Mouse (Mus musculus) layer of hippocampus, adult 9-11 months (tissue): ENCODE results near the gene Kif5a.
A peak's percentile ranks its signal among the peaks of the same experiment; 100 is the strongest.

ENCODE experiments used
- DNase-seq: peaks from one replicate; pipeline ENCODE4 v3.0.0; 2022

Gene Kif5a

GRCm38 (mm10) chr10:127264336-127264735 is 1.2 kb upstream of the Kif5a start:
- no peak for DNase-seq

- DNase-seq, result no peak
Measured at GRCm38 (mm10) chr10:127263631-127264030, 483 bp upstream of the Kif5a start.

DNA sequence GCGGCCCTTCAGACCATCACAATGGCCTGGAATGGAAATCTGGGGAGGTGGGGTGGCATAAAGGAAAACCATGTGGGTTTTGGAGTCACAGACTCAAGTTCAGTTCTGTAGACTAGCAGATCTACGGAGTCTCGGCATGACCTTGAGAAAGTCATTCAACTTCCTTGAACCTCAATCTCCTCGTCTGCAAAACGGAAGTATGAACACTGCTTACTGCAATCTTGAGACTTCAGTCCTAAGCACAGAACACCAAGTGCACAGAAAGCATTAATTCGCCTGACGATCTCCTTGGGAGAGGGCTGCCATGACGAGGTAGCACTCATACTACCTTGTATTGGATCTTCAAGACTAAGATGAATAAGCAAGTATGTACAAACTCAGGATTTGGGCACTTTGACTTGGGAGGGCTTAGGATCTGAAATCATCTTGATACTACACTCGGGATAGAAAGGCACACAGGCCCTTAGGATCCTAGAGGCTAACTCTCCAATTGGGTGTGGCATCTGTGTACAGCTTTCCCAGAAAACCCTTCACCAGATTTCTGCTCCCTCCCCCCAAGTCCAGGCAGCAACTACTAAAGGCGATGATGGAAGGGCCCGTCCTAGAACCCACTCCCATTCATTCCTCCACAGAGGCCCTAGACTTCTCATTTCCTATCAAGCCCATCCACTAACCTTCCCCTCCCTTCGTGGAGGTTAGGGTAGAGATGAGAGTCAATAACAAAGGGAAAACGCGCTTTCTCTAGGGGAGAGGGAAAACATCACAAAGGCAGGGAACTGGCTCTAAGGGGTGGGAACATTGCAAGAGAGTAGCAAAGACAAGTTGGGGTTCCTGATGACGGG is 1.2 kb downstream of the Kif5a start:
- no peak for DNase-seq

GRCm38 (mm10) chr10:127258489-127258888 is 4.7 kb downstream of the Kif5a start:
- no peak for DNase-seq

DNA sequence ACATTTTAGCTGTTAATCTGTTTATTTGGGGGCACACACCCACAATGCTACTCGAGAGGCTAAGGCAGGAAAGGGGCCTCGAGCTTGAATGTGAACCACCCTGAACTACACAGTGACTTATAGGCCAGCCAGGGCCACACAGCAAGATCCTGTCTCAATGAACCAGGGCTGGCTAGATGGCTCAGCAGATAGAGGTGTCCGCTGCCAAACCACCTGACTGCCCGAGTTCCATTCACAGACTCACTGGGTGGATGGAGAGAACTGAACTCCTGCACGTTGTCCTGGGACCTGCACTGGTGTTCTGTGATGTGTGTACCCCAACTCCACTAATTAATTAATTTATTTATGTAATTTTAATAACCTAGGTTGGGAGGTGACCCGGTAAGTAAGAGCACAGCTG is 5.4 kb downstream of the Kif5a start:
- DNase-seq, result no peak

- DNase-seq, result no peak
Measured at GRCm38 (mm10) chr10:127255625-127256345, 7.4 kb downstream of the Kif5a start.

DNA sequence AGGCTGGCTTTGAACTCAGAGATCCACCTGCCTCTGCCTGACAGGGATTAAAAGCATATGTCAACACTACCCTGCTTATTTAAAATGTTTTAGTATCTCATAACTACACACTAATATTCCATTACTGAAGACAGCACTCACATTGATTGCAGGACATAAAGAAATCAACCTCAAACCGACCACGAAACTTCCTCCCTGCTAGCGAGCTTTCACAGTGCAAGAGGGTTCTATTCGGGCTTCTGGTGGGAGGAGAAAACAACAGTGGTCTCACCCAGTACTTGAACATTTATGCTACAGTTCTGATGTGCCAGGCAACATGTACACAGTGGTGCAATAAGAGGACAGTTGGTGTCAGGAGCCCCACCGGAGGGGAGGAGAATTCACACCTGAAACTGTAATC is 12.3 kb downstream of the Kif5a start:
- no peak for DNase-seq

GRCm38 (mm10) chr10:127238241-127238824 is 24.8 kb downstream of the Kif5a start:
- no peak for DNase-seq

DNA sequence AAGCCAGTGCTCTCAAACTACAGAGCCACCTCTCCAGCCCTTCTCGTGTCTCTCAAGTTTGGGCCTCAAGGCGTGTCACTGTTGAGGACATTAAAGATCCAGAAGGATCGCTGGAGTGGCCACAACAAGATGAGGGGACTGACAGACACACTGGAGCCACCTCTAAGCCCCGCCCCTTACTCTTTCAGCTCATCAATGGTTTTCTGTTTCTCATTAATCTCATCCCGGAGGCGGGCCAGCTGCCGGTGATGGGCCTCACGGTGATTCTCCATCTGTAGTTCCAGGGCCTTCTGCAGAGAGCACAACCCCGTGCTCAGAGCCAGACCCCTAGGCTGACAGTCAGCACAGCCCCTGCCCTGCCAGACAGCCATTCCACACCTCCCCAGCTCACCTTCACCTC is 26.6 kb downstream of the Kif5a start:
- no peak for DNase-seq

DNA sequence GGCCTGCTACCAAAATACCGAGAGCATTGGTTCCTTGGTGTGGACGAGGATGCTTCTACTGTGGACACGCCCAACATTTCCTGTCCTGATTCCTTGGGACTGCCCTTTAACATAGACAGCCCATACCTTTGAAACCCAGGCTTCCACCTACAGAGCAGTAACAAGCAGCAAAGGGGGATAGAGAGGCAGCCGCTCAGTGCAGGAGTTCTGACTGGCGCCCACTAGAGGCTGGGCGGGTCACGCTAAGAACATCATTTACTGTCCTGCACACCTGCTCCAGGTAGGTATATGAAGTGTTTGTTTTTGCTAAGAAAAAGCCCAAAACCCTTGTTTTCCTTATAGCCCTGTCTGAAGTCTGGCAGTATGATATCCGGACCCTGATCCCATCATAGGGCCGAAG is 30.0 kb downstream of the Kif5a start:
- no peak for DNase-seq

GRCm38 (mm10) chr10:127231741-127232140 is 31.4 kb downstream of the Kif5a start:
- no peak for DNase-seq

DNA sequence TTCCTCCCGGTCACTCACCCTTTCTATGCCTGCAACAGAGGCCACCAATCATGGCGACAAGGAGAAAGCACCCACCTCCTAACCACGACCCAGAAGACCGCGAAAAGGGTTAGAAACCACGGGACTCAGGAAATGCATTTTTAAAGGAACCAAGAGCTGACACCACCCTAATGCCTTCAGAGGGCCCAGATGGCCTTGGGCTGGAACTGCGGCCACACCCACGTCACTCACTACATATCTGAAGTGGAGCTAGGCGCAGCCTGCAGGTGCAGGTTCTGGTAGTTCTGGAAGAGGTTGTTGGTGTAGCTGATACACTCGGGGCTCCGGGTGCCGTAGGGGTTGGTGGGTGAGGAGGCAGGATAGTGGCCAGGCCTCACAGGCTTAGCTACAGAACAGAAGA is 32.5 kb downstream of the Kif5a start:
- no peak for DNase-seq

DNA sequence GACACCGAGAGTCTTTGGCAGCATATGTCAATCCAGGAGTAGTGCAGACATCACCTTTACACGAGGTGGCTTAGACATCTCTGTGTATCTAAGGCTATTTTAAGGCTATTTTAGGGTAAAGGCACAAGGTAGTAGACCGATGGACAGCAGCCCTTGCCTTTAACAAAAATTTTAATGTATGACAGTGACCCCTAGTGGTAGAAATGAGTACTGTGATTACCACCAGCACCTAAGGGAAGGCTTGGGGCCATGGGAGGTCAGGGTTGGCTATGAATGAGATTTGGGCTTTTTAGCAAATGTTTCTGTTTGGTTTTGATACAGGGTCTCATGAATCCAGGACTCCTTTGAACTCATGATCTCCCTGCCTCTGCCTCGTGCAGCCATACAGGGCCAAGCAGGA is 34.3 kb downstream of the Kif5a start:
- DNase-seq, result no peak

DNA sequence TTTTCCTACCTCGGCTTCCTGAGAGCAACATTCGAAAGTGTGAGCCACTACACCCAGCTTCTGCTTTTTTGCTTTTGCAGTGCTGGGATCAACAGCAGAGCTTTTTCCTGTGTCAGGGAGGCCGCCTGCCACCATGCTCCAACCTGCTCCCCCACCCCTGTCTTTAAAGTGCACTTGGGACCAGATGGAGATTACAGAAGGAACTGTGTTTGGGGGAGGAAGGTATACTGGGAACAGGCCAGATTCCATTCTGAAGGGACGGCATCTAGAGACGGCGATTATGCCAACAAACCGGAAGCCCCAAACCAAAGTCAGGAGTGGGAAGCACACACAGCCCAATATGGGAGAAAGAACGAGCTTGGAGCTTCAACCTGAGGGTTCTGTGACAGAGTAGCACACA is 36.0 kb downstream of the Kif5a start:
- DNase-seq, result no peak

DNA sequence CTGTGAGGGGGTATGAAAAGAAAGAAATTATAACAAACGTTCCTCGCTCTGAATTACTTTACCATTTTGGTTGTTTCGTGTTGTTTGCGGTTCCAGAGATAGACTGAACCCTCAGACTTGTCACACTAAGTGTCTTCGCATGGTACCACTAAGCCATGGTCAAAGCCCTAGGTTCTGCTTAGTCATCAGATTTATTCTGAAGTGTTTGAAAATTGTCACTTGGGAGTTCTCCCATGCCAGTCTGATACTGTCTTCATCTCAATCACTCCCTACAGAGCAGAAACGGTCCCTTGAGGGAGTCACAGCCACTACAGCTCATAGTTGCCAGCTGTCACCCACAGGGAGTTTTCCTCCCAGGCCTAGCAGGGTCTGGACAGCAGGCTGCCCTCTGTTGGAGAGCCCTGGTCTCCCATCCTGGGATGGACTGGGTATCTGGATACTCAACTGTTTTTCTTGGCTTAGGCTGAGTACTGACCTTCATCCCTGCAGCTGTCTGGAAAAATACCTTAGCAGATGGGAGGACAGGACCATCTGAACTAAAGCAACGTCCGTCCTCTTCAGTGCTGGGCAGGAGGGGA is 36.7 kb downstream of the Kif5a start:
- DNase-seq, result no peak

DNA sequence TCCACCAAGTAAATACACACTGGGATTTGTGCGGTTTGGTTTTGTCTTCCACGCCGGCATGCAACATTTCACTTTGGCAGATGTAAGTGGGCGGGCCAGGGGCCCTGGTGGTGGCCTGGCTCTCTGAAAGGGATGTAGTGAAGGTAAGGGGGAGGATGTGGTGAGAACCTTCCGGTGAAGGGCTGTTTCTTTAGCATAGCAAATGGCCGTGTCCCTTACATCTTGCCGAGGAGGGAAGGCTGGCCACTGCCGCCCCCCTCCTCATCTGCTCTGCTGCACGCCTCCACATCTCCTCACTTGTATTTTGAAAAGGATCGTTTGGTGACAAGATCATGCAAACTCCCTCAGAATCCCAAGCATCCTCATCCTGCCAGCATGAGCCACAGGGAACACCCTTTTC is 37.4 kb downstream of the Kif5a start:
- no peak for DNase-seq

DNA sequence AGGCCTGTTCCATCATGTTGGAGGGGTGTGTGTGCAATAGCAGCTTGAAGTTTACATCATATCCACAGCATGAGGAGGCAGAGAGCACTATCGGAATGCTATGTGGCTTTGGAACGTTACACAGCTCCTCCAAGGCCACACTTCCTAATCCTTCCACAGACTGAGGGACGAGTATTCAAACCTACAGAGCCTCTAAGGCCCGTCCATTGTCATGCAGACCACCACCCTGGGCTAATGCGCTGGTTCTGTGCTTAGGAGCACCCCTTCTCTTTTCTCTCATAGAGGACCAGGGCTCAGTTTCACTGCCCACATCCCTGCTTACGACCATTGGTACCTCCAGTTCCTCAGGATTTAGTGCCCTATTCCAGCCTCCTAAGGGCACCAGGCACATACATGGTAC is 37.9 kb downstream of the Kif5a start:
- no peak for DNase-seq

DNA sequence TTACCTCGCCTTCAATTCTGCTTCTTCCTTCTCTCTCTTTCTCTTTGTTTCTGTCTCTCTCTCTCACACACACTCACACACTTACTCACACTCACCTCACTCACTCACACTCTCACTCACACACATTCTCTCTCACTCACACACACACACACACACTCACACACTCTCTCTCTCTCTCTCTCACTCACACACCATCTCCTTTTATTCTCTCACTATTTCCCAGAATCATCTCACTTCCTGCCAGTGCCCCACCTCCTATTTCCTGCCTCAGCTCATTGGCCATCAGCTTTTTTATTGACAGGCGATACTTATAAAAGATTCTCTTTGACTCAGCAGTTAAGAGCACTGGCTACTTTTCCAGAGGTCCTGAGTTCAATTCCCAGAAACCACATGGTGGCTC is 44.8 kb downstream of the Kif5a start:
- no peak for DNase-seq

- no peak for DNase-seq
Measured at GRCm38 (mm10) chr10:127217177-127217576, 46.0 kb downstream of the Kif5a start.

DNA sequence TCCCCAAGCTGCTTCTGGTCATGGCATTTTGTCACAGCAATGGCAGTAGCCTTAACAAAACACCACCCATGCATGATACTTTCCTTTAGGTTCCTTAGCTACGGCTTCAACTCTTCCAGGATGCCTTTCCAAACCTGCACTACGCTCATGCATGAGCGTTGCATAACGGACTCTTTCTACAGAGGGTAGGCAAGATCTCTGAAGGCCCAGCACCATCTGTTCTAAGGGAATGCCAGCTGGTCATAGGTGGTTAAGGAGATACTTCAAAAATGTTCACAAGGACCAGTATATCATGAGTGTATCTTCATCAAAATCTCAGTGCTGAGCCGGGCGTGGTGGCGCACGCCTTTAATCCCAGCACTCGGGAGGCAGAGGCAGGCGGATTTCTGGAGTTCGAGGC is 46.7 kb downstream of the Kif5a start:
- DNase-seq, result peak; percentile 37

GRCm38 (mm10) chr10:127214422-127214803 is 48.7 kb downstream of the Kif5a start:
- no peak for DNase-seq

DNA sequence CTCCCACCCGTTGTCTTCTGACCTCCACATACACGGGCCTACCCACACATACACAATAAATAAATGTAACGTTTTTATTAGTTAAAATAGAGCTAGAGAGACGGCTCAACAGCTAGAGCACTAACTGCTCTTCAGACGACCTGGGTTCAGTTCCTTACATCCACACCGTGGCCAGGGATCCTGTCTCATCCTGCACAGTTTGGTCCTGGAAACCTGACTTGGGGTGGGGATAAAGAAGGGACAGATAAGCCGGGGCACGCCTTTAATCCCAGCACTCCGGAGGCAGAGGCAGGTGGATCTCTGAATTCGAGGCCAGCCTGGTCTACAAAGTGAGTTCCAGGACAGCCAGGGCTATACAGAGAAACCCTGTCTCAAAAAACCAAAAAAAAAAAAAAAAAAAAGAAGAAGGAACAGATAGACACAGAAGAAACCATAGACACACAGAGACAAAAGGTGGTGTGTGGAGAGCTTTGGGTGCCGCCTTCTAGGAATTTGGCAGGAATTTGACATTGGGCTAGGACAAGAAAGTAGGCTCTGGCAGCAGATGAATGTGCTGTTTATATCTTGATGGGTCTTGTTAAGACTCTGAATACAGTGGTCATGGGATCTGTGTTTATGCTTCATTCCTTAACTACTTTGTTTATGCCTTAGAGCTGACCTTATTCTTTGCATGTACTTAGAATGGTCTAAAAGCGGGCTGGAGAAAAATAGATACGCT is 49.3 kb downstream of the Kif5a start:
- DNase-seq, result no peak

DNA sequence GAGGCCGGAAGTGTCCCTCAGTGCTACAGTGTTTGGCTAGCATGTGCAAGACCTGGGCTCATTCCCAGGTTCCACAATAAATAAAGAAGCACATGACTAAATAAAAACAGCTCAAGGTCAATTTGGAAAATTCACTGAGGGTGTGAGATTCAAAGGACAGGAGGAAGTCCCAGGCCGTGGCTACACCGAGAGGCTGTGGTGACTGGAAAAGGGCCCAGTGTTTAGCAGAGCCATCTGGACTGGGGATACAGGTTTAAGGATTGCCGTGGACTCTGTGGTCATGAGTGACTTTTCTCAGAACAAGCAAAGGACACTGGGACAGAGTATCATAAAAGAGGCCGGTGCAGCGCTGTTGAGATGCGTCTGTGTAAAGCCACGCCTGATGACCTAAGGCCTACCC is 49.9 kb downstream of the Kif5a start:
- no peak for DNase-seq
